Mouse (Mus musculus) CH12.LX (cell line): ENCODE results near the gene Ap4m1. TPM values are rescaled to one million over a fixed set of nuclear protein-coding genes. Genes with fewer than 3 reads are reported as not detected.

Experiments used
- DNase-seq: peaks from one replicate; pipeline ENCODE4 v3.0.0-alpha.2; 2013; ENCODE audit errors: extremely low read depth
- H3K27ac ChIP-seq: 2 replicates; pipeline ENCODE4 v1.5.1; 2012; ENCODE audit warnings: low read depth, mild to moderate bottlenecking, control low read depth, moderate library complexity; ENCODE audit not compliant: insufficient read depth
- H3K27me3 ChIP-seq: replicated peaks from 2 replicates; pipeline ENCODE3; 2012; ENCODE audit warnings: inconsistent platforms
- H3K36me3 ChIP-seq, 2 experiments: replicated peaks in 1 of 2; 2 replicates each; pipeline versions ENCODE3 to v1.6.1; 2012; ENCODE audit warnings: inconsistent platforms in 1 of 2, low read length in 1 of 2, mild to moderate bottlenecking in 1 of 2, mixed read lengths in 1 of 2, moderate library complexity in 1 of 2; ENCODE audit not compliant: control insufficient read depth in 1 of 2, insufficient read depth in 1 of 2
- H3K4me1 ChIP-seq, 2 experiments: 2 replicates each; pipeline ENCODE4 v1.6.1; 2012; ENCODE audit warnings: inconsistent platforms in 1 of 2, moderate library complexity in 1 of 2; ENCODE audit not compliant: insufficient read depth in 2 of 2, control insufficient read depth in 1 of 2
- H3K4me2 ChIP-seq: 2 replicates; pipeline ENCODE4 v1.6.1; 2012; ENCODE audit warnings: low read depth, mild to moderate bottlenecking, control low read depth; ENCODE audit not compliant: poor library complexity, insufficient read depth, severe bottlenecking
- H3K4me3 ChIP-seq, 3 experiments: fragments of 150-350 bp in 1 of 3; sonication (generic) in 1 of 3; replicated peaks in 1 of 3; 2 replicates each; pipeline versions ENCODE3 to v1.5.1; 2011 to 2012; ENCODE audit warnings: low read depth in 2 of 3, low read length in 2 of 3, mild to moderate bottlenecking in 2 of 3, moderate library complexity in 2 of 3, control low read depth in 1 of 3, improper control_type of control experiment in 1 of 3, inconsistent platforms in 1 of 3, mixed read lengths in 1 of 3; ENCODE audit not compliant: poor library complexity in 1 of 3
- H3K79me2 ChIP-seq: replicated peaks from 2 replicates; pipeline ENCODE4 v1.6.1; 2012; ENCODE audit warnings: mild to moderate bottlenecking, moderate library complexity; ENCODE audit not compliant: control insufficient read depth, poor library complexity, insufficient read depth, severe bottlenecking; ENCODE audit errors: extremely low read depth
- H3K9ac ChIP-seq: 2 replicates; pipeline ENCODE4 v1.6.1; 2012; ENCODE audit warnings: low read depth, mild to moderate bottlenecking, control low read depth, moderate library complexity; ENCODE audit not compliant: insufficient read depth
- H3K9me3 ChIP-seq: replicated peaks from 2 replicates; pipeline ENCODE3; 2012; ENCODE audit warnings: low read length, inconsistent platforms, mixed read lengths
- BHLHE40 ChIP-seq: IDR thresholded peaks from 2 replicates; pipeline ENCODE4 v1.6.1; 2011; ENCODE audit warnings: mild to moderate bottlenecking, low read depth, low read length, improper control_type of control experiment
- CHD2 ChIP-seq: IDR thresholded peaks from 2 replicates; pipeline ENCODE4 v1.6.1; 2011; ENCODE audit warnings: low read length, improper control_type of control experiment
- CTCF ChIP-seq, 2 experiments: IDR thresholded peaks in 1 of 2; conservative IDR thresholded peaks in 1 of 2; 2 replicates each; pipeline ENCODE4 v1.5.1; 2011 to 2012; ENCODE audit warnings: low read depth in 2 of 2, low read length in 2 of 2, improper control_type of control experiment in 1 of 2, inconsistent platforms in 1 of 2, mild to moderate bottlenecking in 1 of 2, moderate library complexity in 1 of 2
- E2F4 ChIP-seq: IDR thresholded peaks from 2 replicates; pipeline ENCODE4 v1.6.1; 2011; ENCODE audit warnings: low read depth, low read length, improper control_type of control experiment; ENCODE audit not compliant: insufficient replicate concordance
- ELF1 ChIP-seq: IDR thresholded peaks from 2 replicates; pipeline ENCODE4 v1.6.1; 2014; ENCODE audit warnings: low read depth, mild to moderate bottlenecking, inconsistent platforms, low read length, improper control_type of control experiment
- EP300 ChIP-seq: IDR thresholded peaks from 2 replicates; pipeline ENCODE4 v1.6.1; 2011; ENCODE audit warnings: low read length, improper control_type of control experiment
- GABPA ChIP-seq: IDR thresholded peaks from 2 replicates; pipeline ENCODE4 v1.6.1; 2012; ENCODE audit warnings: low read depth, low read length, improper control_type of control experiment, inconsistent platforms; ENCODE audit not compliant: insufficient replicate concordance
- IRF4 ChIP-seq: IDR thresholded peaks from 2 replicates; pipeline ENCODE4 v1.6.1; 2014; ENCODE audit warnings: low read depth, mild to moderate bottlenecking, inconsistent platforms, low read length, improper control_type of control experiment
- JUN ChIP-seq: IDR thresholded peaks from 2 replicates; pipeline ENCODE4 v1.6.1; 2011; ENCODE audit warnings: low read depth, mild to moderate bottlenecking, low read length, improper control_type of control experiment, moderate library complexity; ENCODE audit not compliant: insufficient read depth
- JUND ChIP-seq: conservative IDR thresholded peaks from 2 replicates; pipeline ENCODE4 v1.6.1; 2011; ENCODE audit warnings: low read depth, low read length, improper control_type of control experiment
- KAT2A ChIP-seq: IDR thresholded peaks from 2 replicates; pipeline ENCODE4 v1.6.1; 2012; ENCODE audit warnings: low read length, improper control_type of control experiment, inconsistent platforms; ENCODE audit not compliant: insufficient replicate concordance
- MAFK ChIP-seq: IDR thresholded peaks from 2 replicates; pipeline ENCODE4 v1.6.1; 2011; ENCODE audit warnings: low read length, improper control_type of control experiment; ENCODE audit not compliant: insufficient replicate concordance
- MAX ChIP-seq: IDR thresholded peaks from 2 replicates; pipeline ENCODE4 v1.6.1; 2011; ENCODE audit warnings: low read length, improper control_type of control experiment
- MAZ ChIP-seq: IDR thresholded peaks from 2 replicates; pipeline ENCODE4 v1.6.1; 2012; ENCODE audit warnings: low read depth, mild to moderate bottlenecking, inconsistent platforms, low read length, improper control_type of control experiment, moderate library complexity
- MEF2A ChIP-seq: IDR thresholded peaks from 2 replicates; pipeline ENCODE4 v1.6.1; 2014; ENCODE audit warnings: low read depth, mild to moderate bottlenecking, inconsistent platforms, low read length, improper control_type of control experiment, borderline replicate concordance
- MXI1 ChIP-seq: IDR thresholded peaks from 2 replicates; pipeline ENCODE4 v1.6.1; 2011; ENCODE audit warnings: mild to moderate bottlenecking, low read depth, low read length, improper control_type of control experiment
- NELFE ChIP-seq: IDR thresholded peaks from 2 replicates; pipeline ENCODE4 v1.6.1; 2011; ENCODE audit warnings: low read depth, low read length, improper control_type of control experiment
- PAX5 ChIP-seq: IDR thresholded peaks from 2 replicates; pipeline ENCODE4 v1.6.1; 2012; ENCODE audit warnings: low read length, inconsistent platforms, mixed read lengths
- POLR2A ChIP-seq: IDR thresholded peaks from 2 replicates; pipeline ENCODE4 v1.6.1; 2011; ENCODE audit warnings: low read depth, mild to moderate bottlenecking, improper control_type of control experiment, low read length
- POLR2AphosphoS2 ChIP-seq: IDR thresholded peaks from 2 replicates; pipeline ENCODE4 v1.6.1; 2011; ENCODE audit warnings: low read depth, low read length, improper control_type of control experiment
- RAD21 ChIP-seq: IDR thresholded peaks from 2 replicates; pipeline ENCODE4 v1.6.1; 2011; ENCODE audit warnings: low read depth, mild to moderate bottlenecking, low read length, improper control_type of control experiment, moderate library complexity
- RCOR1 ChIP-seq: conservative IDR thresholded peaks from 2 replicates; pipeline ENCODE4 v1.6.1; 2012; ENCODE audit warnings: low read depth, mild to moderate bottlenecking, inconsistent platforms, low read length, improper control_type of control experiment
- SMC3 ChIP-seq: IDR thresholded peaks from 2 replicates; pipeline ENCODE4 v1.6.1; 2011; ENCODE audit warnings: low read depth, low read length, improper control_type of control experiment
- TBP ChIP-seq: conservative IDR thresholded peaks from 2 replicates; pipeline ENCODE4 v1.6.1; 2011; ENCODE audit warnings: low read depth, low read length, improper control_type of control experiment
- TCF12 ChIP-seq: IDR thresholded peaks from 2 replicates; pipeline ENCODE4 v1.6.1; 2014; ENCODE audit warnings: low read depth, mild to moderate bottlenecking, inconsistent platforms, low read length, improper control_type of control experiment
- UBTF ChIP-seq: IDR thresholded peaks from 2 replicates; pipeline ENCODE4 v1.6.1; 2012; ENCODE audit warnings: low read depth, mild to moderate bottlenecking, inconsistent platforms, low read length, improper control_type of control experiment, moderate library complexity
- USF1 ChIP-seq: IDR thresholded peaks from 2 replicates; pipeline ENCODE4 v1.6.1; 2014; ENCODE audit warnings: low read depth, mild to moderate bottlenecking, inconsistent platforms, low read length, improper control_type of control experiment
- USF2 ChIP-seq: conservative IDR thresholded peaks from 2 replicates; pipeline ENCODE4 v1.6.1; 2011; ENCODE audit warnings: low read depth, low read length, improper control_type of control experiment
- ZC3H11A ChIP-seq: IDR thresholded peaks from 2 replicates; pipeline ENCODE4 v1.6.1; 2012; ENCODE audit warnings: low read depth, mild to moderate bottlenecking, inconsistent platforms, low read length, improper control_type of control experiment
- ZKSCAN1 ChIP-seq: IDR thresholded peaks from 2 replicates; pipeline ENCODE4 v1.6.1; 2012; ENCODE audit warnings: low read depth, inconsistent platforms, low read length, improper control_type of control experiment, borderline replicate concordance
- ZMIZ1 ChIP-seq: IDR thresholded peaks from 2 replicates; pipeline ENCODE4 v1.6.1; 2012; ENCODE audit warnings: low read depth, mild to moderate bottlenecking, inconsistent platforms, low read length, improper control_type of control experiment
- dilution Hi-C: fragments of 300-500 bp; cut with MboI; formaldehyde crosslinking; loops from 2 replicates; pipeline ENCODE4 v1.14.3; 2020; ENCODE audit warnings: low sequenced_read_pairs; ENCODE audit not compliant: extremely low pct_unique_long_range_greater_than_20kb, extremely low pct_ligation_motif_present
- in situ Hi-C: fragments of 300-500 bp; cut with MboI; formaldehyde crosslinking; loops from 3 replicates; pipeline ENCODE4 v1.14.3; 2019; ENCODE audit warnings: low sequenced_read_pairs, low pct_ligation_motif_present, low pct_unique_long_range_greater_than_20kb, mixed read lengths
- polyA plus RNA-seq: library from polyadenylated mRNA; unstranded; fragments of >175 nt; gene quantifications from 2 replicates; pipeline ENCODE4 v1.2.1, GENCODE M21; 2012; ENCODE audit warnings: low read depth; ENCODE audit not compliant: insufficient read length
- total RNA-seq, 2 experiments: library from RNA; depleted of rRNA; stranded (reverse); fragments of 300-350 nt in 1 of 2; fragments of >200 nt in 1 of 2; gene quantifications; 2 replicates each; pipeline ENCODE4 v1.2.3; 2012 to 2014

The Ap4m1 gene
- total and polyA plus RNA-seq, 3 experiments: 17.4 to 26.3 (median 21.5) TPM

DNA sequence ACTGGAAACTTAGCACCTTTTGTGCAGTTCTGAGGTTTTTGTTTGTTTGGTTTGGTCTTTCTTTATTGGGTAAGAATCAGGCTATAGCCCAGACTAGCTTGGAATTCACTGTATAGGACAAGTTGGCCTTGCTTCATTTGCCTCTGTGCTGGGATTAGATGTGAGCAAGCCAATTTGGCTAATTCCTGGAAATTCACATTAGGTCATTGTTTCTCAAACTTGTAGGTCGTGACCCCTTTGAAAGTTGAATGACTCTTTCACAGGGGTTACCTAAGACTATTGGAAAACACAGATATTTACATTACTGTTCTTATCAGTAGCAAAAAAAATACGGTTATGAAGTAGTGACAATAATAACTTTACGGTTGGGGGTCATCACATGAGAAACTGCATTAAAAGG lies 17.4 kb upstream of the Ap4m1 start:
- TF ChIP-seq MEF2A (no peak), CTCF (conservative IDR thresholded peaks at IDR 0.05 in 1 of 2, IDR thresholded peaks at IDR 0.05 in 1 of 2; ENCODE audit: low read depth in 2 of 2, low read length in 2 of 2) (no peak), ZKSCAN1 (no peak), MAFK (no peak), KAT2A (no peak), POLR2AphosphoS2 (no peak)
- Histone ChIP-seq H3K36me3 (peaks cover 16 to 30% of the 10 kb centered on the region in 2 experiments), H3K4me2 (peak overlapping the region; percentile 100), H3K9me3 (no peaks in the 10 kb centered on the region), H3K27ac (no peak overlapping the region), H3K9ac (peak overlapping the region; percentile 94), H3K27me3 (no peaks in the 10 kb centered on the region), H3K79me2 (peaks cover 12% of the 10 kb centered on the region), H3K4me3 (peak overlapping the region; percentile 88 to 90 (median 89)), H3K4me1 (peaks cover 0 to 13% of the 10 kb centered on the region in 2 experiments; a peak in 2 of 4 replicates)
- DNase-seq: no peak
- in situ Hi-C loops: no loop called here
- dilution Hi-C loops: no loop called here

- Histone ChIP-seq H3K79me2 (peaks cover 12% of the 10 kb centered on the region), H3K4me2 (peak within 1 kb of the TSS; percentile 100), H3K27me3 (no peaks in the 10 kb centered on the region), H3K9ac (peak within 1 kb of the TSS; percentile 94), H3K4me3 (peak within 1 kb of the TSS; percentile 88 to 90 (median 89)), H3K36me3 (peaks cover 13 to 25% of the 10 kb centered on the region in 2 experiments), H3K4me1 (peaks cover 0 to 17% of the 10 kb centered on the region in 2 experiments; a peak in 2 of 4 replicates), H3K9me3 (no peaks in the 10 kb centered on the region), H3K27ac (peak within 1 kb of the TSS; percentile 30; the same call in 1 of the 2 replicates)
- in situ Hi-C loops (no loop called here), dilution Hi-C loops (no loop called here)
- peak; percentile 96 for DNase-seq
- TF ChIP-seq PAX5 (no peak), TBP (peak; percentile 88), CHD2 (peak; percentile 78; the same call in 1 of the 2 replicates), POLR2A (peak; percentile 81), GABPA (peak; percentile 91), JUN (no peak), RCOR1 (no peak), MAX (peak; percentile 78), EP300 (no peak), UBTF (no peak), RAD21 (peak; percentile 28), SMC3 (peak; percentile 44), ZC3H11A (no peak), E2F4 (no peak), POLR2AphosphoS2 (peak; percentile 40; the same call in 1 of the 2 replicates), MAZ (peak; percentile 98), MAFK (no peak), ZMIZ1 (peak; percentile 39), USF1 (no peak), ZKSCAN1 (no peak), JUND (0 out of 2 replicates have a peak, but pooled peaks have one; percentile 20), ELF1 (peak; percentile 90), KAT2A (peak; percentile 90; the same call in 1 of the 2 replicates), IRF4 (peak; percentile 79; the same call in 1 of the 2 replicates), MXI1 (peak; percentile 89), CTCF (conservative IDR thresholded peaks at IDR 0.05 in 1 of 2, IDR thresholded peaks at IDR 0.05 in 1 of 2; ENCODE audit: low read depth in 2 of 2, low read length in 2 of 2) (peak; percentile 20 to 90; a peak in 2 of 4 replicates), BHLHE40 (no peak), TCF12 (peak; percentile 72), NELFE (peak; percentile 78), USF2 (no peak)
Measured at GRCm38 (mm10) chr5:138155443-138155976, 16.3 kb upstream of the Ap4m1 start, which contains the start of gene Zfp113. Gene Zfp113, minus strand, starts transcription at chr5:138155744.
